Mouse (Mus musculus) G1E (cell line): ENCODE results near the gene Cyp46a1.

Source experiments
- CTCF ChIP-seq: IDR thresholded peaks from 2 replicates; pipeline ENCODE4 v1.5.1; 2012; ENCODE audit warnings: low read depth, low read length, inconsistent platforms, mixed read lengths
- GATA1 ChIP-seq: IDR thresholded peaks from 2 replicates; pipeline ENCODE4 v1.6.1; 2012; ENCODE audit warnings: borderline replicate concordance, low read length, inconsistent platforms, mixed read lengths
- TAL1 ChIP-seq: conservative IDR thresholded peaks from 2 replicates; pipeline ENCODE4 v1.6.1; 2012; ENCODE audit warnings: low read depth, low read length, inconsistent platforms, mixed read lengths

DNA sequence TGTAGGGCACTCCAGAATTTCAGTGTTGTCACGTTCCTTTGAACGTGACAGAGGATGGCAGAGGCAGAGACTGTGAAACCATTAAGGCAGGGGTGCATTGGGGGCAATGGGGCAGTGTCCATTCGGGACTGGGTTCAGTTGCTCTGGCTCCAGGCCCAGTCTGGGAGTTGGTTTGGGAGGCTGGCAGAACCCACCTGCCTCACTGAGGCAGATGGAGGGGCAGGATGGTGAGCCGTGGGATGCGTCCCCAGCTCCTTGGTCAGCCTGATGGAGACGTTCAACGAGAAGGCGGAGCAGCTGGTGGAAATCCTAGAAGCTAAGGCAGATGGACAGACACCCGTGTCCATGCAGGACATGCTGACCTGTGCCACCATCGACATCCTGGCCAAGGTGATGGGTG, 16.8 kb downstream of the Cyp46a1 start:
- TF ChIP-seq CTCF, result no peak
- TF ChIP-seq GATA1, result no peak
- no peak for TF ChIP-seq TAL1
